Mouse (Mus musculus): Measurements from ENCODE around the gene Gm45713. TPM values are rescaled to one million over a fixed set of nuclear protein-coding genes. Genes with fewer than 3 reads are reported as not detected.
"Not testable (repeated sequence)": the region's sequence is repeated elsewhere in the genome, so short reads cannot be mapped to it uniquely, and the experiment has no call there.

Gm45713 gene
- total RNA-seq, 2 experiments from 2014 or later = 0.26 to 0.47 TPM

DNA sequence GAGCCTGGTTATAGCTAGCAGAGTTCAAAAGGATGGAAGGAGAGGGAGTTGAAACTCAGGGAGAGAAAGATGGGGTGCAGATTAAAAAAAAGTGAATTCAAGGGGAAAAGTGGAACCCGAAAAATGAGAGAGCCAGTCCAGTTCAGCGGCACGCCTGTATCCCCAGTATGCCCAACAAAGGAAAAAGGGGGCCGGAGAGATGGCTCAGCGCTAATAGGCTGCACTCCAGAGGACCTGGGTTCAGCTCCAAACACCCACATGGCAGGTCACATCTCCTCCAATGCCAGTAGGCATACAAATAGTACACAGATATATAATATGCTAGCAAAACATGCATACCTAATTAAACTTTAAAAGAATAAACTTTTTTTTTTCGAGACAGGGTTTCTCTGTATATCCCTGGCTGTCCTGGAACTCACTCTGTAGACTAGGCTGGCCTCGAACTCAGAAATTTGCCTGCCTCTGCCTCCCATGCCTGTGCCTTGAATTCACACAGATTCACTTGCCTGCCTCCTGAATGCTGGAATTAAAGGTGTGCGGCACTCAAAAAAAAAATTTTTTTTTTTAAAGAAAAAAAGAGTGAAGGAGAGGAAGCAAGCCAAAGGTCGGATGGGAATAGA is 27.1 kb upstream of the Gm45713 start:
- no peak for DNase-seq

DNA sequence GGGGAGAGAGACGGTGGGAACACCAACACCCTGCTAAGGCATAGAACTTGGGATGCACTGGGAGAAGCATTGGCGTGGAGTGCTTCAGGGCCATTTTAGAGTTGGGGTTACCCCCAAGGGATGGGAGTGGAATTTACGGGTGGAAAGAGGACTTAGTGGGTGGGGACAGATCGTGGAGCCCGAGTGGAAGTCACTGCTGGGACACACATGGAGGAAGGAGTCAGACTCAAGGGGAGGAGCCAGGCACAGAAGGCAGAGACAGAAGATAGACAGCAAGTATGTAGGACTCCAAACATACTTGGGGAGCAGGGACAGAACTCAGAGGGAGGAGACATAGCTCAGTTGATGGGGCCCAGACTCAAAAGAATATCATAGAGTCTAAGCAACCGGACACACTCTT is 26.5 kb upstream of the Gm45713 start:
- no peak for DNase-seq

DNA sequence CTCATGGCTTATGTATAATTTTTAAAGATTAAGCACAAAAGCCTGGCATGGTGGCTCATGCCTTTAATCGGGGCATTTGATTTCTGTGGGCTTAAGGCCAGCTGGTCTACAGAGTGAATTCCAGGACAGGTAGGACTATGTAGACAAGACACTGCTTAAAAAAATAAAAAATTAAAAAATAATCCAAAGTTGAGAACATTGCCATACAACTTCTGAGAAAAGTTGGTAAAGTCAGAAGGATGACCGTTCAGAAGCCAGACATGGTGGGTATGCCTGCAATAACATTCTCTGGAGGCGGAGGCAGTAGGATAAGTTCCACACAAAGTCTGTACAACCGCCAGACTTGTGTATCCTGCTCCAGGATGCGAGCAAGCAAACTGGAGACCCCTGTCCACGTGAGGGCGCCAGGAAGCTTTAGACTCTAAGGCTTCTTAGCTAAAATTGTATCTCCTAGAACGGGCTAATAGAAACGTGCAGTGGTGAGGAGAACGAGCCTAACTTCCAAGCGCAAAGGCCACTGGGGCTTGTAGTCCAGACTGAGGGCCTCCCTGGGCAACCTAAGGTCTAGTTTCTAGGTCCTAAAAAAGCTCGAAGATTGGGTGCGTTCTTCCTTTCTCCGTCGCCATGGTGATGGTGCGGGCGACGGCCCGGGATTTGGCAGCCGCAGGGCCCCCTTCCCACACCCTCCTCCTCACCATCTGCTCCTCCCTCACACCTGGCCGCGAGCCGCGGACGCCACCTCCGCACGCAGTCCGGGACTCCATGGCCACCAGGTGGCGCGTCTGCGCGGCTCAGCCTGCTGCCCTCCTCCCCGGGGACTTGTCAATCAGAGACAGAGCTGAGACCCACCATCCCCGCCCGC is 25.8 kb upstream of the Gm45713 start:
- peak; percentile 89 to 95 for DNase-seq

DNA sequence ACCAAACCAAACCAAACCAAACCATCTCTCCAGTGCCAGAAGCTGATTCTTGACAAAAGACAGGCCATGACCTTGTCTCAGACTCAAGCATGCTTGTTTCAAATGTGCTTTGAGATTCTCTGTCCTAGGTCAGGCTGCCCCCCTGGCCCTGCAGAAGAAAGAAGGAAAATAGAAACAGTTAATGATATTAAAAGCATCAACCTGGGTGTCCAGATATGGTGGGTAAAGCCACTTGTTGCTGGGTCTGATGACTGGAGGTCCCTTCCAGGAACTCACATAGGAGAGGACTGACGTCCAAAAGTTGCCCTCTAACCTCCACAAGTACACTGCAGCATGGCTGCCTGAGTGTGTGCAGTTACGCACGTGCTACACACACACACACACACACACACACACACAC is 24.8 kb upstream of the Gm45713 start:
- DNase-seq = no peak

DNA sequence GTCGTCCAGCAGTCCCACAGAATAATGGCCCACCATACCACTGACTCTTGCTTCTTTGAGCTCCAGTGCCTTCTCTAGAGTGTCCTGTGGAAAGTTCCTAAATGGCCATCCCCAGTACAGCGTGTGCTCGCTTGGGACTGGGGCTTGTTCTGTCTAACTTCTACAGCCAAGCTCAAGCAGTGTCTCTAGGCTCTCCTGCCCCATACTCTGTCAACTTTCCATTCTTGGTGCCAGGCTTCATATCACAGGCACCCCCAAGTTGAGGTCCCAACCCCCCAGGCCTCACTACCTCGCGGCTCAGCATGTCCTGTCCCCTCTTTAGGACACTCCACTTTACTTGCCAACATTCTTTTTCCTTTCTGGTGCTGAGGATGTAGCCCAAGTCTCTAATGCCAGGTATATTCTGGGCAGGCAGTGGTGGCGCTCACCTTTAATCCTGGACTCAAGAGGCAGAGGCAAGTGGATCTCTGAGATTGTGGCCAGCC is 24.3 kb upstream of the Gm45713 start:
- no peak for DNase-seq

DNA sequence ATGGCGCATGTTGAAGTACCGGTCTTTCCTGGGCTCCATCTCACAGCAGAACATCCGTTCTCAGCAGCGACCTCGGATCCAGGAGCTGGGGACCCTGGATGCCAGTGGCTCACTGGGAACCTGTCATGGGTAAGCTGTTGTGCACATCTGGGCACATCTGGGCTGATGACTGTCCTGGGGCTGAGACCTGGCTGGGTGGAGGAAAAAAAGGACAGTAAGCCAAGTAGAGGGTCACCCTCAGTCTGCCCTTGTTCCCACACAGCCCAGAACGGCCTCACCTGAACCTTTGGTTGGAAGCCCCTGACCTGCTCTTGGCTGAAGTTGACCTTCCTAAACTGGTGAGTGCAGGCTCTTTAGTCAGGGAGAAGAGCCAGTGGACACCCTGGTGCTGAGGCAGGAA is 23.0 kb upstream of the Gm45713 start:
- DNase-seq = no peak

DNA sequence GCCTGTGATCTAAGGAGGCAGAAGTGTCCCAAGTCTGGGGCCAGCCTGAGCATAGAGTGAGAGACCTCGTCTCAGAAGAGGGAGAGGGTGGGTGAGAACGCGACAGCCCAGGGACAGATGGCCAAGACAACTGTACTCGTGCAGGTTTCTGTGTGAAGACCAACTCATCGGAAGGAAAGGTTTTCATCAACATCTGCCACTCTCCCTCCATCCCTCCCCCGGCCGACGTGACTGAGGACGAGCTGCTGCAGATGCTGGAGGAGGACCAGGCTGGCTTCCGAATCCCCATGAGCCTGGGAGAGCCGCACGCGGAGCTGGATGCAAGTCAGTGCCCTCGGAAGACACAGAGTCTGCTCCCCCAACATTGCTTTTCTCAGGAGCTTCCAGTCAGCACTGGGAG is 21.4 kb upstream of the Gm45713 start:
- no peak for DNase-seq

DNA sequence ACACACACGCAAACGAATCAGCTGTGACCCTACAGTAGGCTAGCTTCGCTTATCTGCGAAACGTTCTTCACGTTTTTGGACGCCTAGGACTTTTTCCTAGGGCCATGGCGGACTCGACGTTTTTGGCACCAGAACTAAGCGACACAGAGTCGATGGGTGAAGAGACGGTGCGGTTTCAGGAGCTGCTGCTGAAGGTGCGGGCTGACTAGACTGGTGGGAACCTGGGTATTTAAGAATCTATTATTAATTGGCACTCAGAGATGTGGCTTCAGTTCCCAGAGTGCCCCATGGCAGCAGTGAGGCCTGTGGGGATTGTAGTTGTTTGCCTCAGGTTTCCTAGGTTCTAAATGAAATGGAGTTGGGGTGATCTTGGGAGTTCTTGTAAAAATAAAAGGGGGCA is 20.2 kb upstream of the Gm45713 start:
- DNase-seq = no peak

DNA sequence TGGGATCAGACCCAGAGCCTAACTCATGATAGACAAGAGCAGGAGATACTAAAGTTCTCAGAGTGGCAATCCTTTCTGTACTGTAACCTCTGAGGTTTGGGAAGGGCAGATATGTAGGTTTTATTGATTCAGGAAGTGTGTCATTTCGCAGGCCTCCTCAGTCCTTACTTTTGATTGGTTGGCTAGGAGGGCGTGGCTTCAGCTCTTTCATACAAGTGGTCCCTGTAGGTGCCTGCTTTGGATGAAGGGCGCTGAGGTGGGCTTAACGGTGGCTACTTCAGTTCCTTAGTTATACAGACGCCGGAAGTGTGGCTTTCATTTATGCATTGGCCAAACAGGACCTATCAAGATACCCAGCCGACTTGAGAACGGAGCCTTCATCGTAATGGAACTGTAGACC is 19.6 kb upstream of the Gm45713 start:
- no peak for DNase-seq

DNA sequence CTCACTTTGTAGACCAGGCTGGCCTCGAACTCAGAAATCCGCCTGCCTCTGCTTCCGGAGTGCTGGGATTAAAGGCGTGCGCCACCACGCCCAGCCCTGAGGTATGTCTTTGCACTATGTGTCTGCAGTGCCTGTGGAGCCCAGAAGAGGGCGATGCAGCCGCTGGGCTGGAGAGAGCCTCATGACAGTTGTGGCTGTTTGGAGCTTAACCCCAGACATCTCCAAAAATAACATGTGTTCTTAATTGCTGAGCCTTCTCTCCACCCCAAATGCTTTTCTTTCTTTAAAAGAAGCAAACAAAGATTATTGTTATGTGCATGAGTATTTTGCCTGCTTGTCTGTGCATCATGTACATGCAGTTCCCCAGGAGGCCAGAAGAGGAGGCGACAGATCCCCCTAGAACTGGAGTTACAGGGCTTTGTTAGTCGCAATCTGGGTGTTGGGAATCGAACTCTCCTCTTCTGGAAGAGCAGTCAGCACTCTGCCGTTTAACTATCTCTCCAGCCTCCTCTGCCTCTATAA is 19.0 kb upstream of the Gm45713 start:
- peak in 1 of 2 experiments; percentile 47 for DNase-seq

DNA sequence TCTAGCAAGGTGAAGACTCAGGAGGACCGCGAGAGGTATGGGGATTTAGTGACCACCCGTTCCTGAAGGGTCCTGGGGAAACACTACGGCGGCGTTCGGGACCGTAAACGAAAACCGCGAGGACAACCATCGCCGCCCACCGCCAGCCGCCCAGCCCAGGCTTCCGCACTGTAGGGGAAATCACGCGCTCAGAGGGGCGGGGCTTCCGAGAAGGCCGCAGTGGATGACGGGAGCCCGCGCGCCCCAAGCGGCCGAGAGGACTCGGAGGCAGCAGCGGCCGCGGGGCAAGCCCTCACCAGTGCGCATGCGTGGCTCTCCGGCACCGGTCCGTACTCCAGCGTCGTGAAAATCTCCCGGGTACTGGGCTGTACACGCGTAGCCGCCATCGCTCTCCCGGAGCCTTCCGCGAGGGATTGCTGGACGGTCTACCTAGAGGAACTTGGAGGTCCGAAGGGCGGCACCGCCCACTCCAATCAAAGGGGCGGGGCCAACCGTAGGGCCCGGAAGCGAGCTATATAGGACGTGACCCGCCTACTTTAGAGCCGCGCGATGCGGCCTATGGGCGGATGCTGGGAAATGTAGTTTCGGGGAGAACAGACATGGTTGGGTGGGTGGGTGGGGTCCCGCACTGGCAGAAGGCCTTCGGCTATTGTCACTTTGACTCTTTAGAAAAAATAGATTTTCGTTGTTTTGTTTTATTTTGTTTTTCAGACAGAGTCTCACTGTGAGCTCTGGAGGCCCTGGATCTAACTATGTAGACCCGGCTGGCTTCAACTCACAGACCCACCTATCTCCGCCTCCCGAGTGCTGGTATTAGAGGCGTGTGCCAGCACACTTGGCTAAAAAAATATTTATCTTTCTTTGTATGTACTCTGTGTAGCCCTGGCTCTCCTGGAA is 18.3 kb upstream of the Gm45713 start, which contains the start of the genes Pih1d1 and Aldh16a1:
Pih1d1 (plus strand) TSS at position 208 of the 897 bp plus-strand sequence.
Aldh16a1 (minus strand) TSS at position 489 of the 897 bp plus-strand sequence.
- DNase-seq = peak; percentile 98

DNA sequence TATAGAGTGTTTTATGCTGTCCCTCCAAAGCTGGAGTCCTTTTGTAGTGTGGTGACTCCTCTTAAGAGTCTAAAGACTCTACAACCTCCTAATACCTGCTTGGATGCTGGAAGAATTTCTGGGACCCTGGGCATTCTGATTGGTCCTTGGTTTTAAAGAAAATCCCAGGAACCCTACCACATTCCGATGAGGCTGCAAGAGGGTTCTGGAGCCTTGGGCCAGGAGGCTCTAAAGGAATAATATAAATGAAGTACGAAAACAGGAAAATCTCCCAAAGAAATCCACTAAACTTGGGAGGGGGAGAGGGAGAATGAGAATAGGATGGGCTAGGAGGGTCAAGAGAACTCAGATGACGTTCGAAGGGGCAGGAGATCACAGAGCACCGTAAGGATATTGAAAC is 17.6 kb upstream of the Gm45713 start:
- no peak for DNase-seq

DNA sequence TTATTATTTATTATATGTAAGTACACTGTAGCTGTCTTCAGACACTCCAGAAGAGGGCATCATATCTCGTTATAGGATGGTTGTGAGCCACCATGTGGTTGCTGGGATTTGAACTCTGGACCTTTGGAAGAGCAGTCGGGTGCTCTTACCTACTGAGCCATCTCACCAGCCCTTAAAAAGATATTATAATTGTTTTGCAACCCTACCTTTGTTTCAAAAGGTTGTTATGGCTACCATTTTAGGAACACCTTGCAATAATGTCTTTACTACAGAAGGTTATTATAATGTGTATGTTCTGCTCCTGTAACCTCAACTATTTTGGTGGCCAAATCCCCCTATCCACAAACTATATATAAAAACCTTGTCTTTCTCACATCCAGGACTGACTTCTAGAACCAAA is 17.0 kb upstream of the Gm45713 start:
- not testable (repeated sequence) for DNase-seq

DNA sequence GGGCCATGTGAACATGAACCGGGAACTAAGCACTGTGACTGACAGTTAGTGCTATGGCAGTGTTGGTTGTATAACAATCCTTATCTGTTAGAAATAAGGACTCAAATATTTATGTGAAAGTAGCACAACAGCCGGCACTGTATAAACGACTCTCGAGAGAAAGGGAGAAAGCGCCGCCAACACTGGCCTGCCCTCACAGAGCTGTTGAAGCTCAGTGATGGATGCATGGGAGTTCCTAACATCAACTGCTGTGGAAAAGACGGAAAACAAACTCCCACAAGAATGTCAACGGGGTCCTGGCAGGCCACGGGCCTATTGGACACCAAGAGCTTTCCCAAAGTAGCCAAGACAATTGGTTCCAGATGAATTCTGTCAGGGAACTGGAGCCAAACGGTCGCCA is 15.3 kb upstream of the Gm45713 start:
- DNase-seq = peak; percentile 63 to 76

DNA sequence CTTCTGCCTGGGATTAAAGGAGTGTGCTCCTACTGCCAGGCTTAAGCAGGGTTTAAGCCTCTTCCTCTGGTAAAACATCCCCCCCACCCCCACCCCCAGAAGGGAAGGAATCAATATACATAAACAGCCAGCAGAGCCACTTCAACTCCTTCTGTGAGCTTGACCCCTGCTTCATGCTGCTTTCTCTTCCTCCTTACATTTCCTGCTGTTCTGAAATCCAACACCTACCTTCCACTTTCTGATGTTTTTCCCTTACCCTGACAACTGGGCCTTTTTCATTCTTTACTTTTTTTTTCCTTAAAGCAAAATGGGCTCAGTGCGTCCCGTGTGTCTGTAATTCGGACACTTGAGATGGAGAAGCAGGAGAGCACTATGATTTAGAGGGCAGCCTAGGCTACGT is 14.3 kb upstream of the Gm45713 start:
- DNase-seq = no peak

DNA sequence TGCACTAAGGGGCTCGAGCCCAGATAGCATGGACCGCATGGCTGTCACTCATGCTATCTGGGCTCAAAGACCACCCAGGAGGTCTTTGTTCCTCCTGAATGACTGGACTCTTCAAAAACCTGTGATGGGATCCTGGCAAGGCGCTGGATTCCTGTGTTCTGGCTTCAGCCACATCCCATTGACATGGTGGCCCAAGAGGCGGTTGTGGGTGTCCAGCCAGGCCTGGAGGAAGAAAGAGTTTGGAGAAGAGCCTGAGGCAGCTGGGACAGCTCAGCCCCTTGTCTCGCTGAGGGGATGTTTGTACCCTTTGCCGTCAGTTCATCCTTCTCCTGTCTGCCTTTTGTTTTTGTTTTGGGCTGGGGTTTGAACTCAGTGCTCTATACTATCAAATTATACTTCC is 13.5 kb upstream of the Gm45713 start:
- DNase-seq = peak; percentile 69 to 78

DNA sequence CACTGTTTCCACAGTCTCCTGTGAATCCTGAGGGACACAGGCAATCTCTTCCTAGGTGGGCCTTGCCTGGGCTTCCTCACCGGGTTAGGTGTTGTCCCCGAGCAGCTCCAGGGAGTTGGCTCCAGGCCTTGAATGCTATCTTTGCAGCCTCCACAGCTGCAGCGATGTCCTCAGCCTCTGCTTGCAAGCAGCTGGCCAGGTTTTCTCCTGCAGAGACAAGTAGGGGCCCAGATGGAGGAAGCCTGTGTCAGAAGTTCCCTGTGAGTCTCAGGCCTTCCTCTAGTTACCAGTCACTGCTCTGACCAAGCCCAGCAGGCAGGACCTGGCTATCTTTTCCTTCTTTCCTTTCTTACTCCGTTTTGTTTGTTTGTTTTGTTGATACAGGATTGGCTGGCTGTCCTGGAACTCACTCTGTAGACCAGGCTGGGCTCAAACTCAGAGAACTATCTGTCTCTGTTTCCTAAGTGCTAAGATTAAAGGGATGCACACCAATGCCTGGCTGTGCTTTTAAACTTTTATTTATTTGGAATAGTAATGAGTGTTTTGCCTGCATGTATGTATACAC is 12.6 kb upstream of the Gm45713 start:
- peak; percentile 53 to 74 for DNase-seq

DNA sequence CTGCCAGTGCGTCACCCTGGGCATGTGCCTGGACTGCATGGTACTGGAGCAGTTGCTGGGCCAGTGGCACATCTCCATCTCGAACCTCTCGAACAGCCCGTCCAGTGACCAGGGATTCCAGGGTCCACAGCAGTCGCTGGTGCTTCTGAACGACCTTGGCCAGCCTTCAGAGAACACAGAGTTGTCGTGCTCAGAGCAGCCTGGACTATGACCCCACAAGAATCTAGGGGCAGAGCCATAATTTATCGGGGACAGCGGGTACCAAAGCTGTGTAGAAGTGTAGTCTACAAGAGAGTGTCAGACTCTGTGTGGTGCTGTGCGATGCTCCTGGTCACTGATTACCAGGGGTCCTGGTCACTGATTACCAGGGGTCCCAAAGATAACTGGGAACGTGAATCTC is 11.9 kb upstream of the Gm45713 start:
- DNase-seq = no peak

DNA sequence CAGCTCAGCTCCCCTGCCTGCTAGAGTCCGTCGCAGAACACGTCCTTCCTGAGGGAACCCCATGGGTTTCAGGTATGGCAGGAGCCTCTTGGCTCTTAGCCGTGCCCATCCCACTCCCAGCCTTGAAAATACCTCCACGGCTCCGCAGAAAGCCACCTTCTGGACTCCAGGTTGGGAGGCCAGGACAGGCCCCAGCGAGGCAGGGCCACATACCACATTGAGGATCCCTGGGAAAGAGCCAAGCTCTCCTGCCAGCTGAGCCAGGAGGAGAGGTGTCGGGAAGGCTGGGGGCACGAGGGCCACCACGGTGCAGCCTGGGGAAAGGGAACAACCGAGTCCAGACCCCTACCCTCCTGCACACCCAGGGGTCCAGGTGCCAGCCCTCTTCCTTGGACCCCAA is 11.2 kb upstream of the Gm45713 start:
- no peak for DNase-seq

DNA sequence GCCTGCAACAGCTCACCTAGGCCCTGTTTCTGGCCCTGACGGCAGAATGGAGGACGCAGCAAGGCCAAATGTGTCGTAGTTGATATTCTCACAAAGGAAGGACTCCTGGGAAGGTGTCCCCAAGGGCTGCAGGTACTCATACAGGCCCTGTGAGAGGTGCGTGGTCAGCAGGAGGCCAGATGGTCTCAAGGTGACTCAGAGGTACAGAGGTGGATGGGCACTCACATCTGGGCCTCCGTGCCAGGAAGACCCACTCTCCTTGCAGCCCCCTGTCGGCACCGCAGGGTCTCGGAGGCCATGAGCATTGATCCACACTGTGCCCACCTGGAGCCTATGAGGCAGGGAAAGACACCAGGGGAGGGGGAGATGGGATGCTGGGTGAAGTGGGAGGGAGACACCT is 9.4 kb upstream of the Gm45713 start:
- DNase-seq = no peak

DNA sequence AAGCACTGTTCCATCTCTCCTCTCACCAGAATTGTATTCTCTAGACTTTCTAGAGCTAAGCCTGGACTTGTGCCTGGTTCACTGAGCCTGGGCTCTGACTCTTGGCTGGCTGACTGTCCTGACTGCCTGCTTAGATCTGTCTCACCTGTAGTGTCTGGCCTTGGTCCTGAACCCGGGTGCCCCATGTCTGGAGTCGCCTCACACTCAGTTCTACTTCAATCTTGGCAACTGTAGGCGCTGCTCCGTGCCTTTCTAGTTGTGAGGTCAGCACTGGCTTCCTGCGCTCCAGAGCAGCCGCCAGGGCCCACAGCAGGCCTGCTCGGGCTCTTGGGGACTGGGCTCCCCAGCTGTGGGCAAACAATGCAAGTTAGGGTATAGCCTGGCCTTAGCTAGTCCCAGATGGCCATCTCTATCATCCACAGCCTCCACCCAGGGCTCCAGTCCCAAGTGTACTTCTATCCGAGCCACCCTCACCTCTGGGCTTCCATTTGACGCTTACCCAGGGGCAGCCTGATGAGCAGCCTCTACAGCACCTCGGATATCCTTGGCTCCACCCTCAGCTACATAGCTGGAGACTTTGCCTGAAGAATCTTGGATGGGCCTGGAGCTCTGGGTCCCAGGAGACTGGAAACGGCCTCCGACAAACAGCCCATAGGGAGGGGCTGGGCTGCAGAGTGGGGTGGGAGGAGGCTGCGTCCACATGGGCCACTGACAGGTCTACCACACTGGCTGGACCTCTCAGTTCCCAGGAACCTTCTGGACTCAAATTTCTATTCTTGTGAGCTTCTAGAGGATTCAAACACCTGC is 8.5 kb upstream of the Gm45713 start:
- peak in 1 of 2 experiments; percentile 66 for DNase-seq

All from heart, adult 18-20 months (tissue).